Mouse (Mus musculus): Measurements from ENCODE around the gene Hapln4. TPM values are rescaled to one million over a fixed set of nuclear protein-coding genes. Genes with fewer than 3 reads are reported as not detected.
A peak's percentile ranks its signal among the peaks of the same experiment; 100 is the strongest.

Hapln4 gene
- polyA plus RNA-seq, 1 experiment = 6.0 TPM

GRCm38 (mm10) chr8:70072441-70073069, 10.7 kb upstream of the Hapln4 start, which contains the start of gene Tm6sf2:
Gene Tm6sf2 (plus strand): TSS chr8:70072924.
- Histone ChIP-seq H3ac (ENCODE audit: control insufficient read depth, insufficient read length) (no peak within 1 kb of the TSS), H3K36me3 (ENCODE audit: control insufficient read depth, insufficient read depth) (peaks cover 9% of the 10 kb centered on the region)
- TF ChIP-seq MAX (IDR thresholded peaks at IDR 0.05; ENCODE audit: low read depth) (no peak), POLR2AphosphoS2 (IDR thresholded peaks at IDR 0.05; ENCODE audit: insufficient read length, low read depth) (peak; percentile 11)

DNA sequence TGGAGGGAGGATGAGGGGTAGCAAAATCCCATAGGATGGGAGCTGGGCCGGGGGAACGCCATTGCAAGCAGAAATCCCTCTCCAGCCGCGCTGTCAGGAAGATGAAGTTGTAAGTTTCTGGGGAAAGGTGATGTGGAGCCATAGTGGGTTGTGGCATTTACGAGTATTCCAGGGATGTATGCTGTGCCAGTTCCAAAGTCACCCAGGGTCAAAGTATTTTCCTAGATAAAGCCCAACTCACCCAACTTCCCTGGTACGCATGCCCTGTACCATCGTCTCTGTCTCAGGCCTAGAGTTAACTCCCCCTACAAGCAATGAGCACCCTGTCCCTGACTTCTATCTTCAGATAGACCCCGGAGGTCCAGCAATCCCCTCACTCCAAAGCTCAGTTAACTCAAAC, 10.1 kb upstream of the Hapln4 start:
- H3K4me3 ChIP-seq = no peak overlapping the region
- TF ChIP-seq CEBPB (IDR thresholded peaks at IDR 0.05; ENCODE audit: insufficient read depth, poor library complexity, severe bottlenecking) (no peak), REST (IDR thresholded peaks at IDR 0.05; ENCODE audit: insufficient read depth, insufficient read length) (no peak), POLR2A (IDR thresholded peaks at IDR 0.05; ENCODE audit: insufficient read length, low read depth) (no peak), MYOD1 (IDR thresholded peaks at IDR 0.05; ENCODE audit: control insufficient read depth in 1 of 3, insufficient read length in 2 of 3, low read depth in 2 of 3) (no peak), MYOG (IDR thresholded peaks at IDR 0.05; ENCODE audit: control insufficient read depth in 1 of 3, insufficient read depth in 1 of 3, insufficient read length in 2 of 3, low read depth in 2 of 3) (no peak), POLR2AphosphoS2 (IDR thresholded peaks at IDR 0.05; ENCODE audit: insufficient read length, low read depth) (no peak), TCF12 (IDR thresholded peaks at IDR 0.05; ENCODE audit: insufficient read depth, poor library complexity, severe bottlenecking) (no peak), MAX (IDR thresholded peaks at IDR 0.05; ENCODE audit: low read depth) (no peak), SRF (IDR thresholded peaks at IDR 0.05; ENCODE audit: control insufficient read depth, insufficient read length, low read depth) (no peak), E2F4 (IDR thresholded peaks at IDR 0.05; ENCODE audit: insufficient read depth) (no peak), TCF3 (IDR thresholded peaks at IDR 0.05; ENCODE audit: insufficient read length, low read depth) (no peak)

More at GRCm38 (mm10) chr8:70072441-70073069, 10.7 kb upstream of the Hapln4 start, which contains the start of gene Tm6sf2:
- Histone ChIP-seq H3K79me2 (ENCODE audit: control insufficient read depth, insufficient read depth) (no peaks in the 10 kb centered on the region), H3K27me3 (ENCODE audit: control insufficient read depth, insufficient read depth, insufficient read length) (no peaks in the 10 kb centered on the region), H3K4me3 (no peak within 1 kb of the TSS), H3K4me2 (ENCODE audit: low read depth) (no peak within 1 kb of the TSS)

GRCm38 (mm10) chr8:70073682-70074081, 9.6 kb upstream of the Hapln4 start:
- H3K36me3 ChIP-seq (ENCODE audit: control insufficient read depth, insufficient read depth) = peaks cover 9% of the 10 kb centered on the region
- H3K27me3 ChIP-seq (ENCODE audit: control insufficient read depth, insufficient read depth, insufficient read length) = no peaks in the 10 kb centered on the region
- no peak overlapping the region for H3ac ChIP-seq (ENCODE audit: control insufficient read depth, insufficient read length)
- TF ChIP-seq SRF (IDR thresholded peaks at IDR 0.05; ENCODE audit: control insufficient read depth, insufficient read length, low read depth) (no peak), POLR2A (IDR thresholded peaks at IDR 0.05; ENCODE audit: insufficient read length, low read depth) (no peak), E2F4 (IDR thresholded peaks at IDR 0.05; ENCODE audit: insufficient read depth) (no peak), USF1 (IDR thresholded peaks at IDR 0.05; ENCODE audit: low read depth) (no peak)
- no peak overlapping the region for H3K4me3 ChIP-seq
- H3K4me2 ChIP-seq (ENCODE audit: low read depth) = no peak overlapping the region
- no peaks in the 10 kb centered on the region for H3K79me2 ChIP-seq (ENCODE audit: control insufficient read depth, insufficient read depth)

More for the DNA sequence above, 10.1 kb upstream of the Hapln4 start:
- no peak overlapping the region for H3ac ChIP-seq (ENCODE audit: control insufficient read depth, insufficient read length)
- peaks cover 9% of the 10 kb centered on the region for H3K36me3 ChIP-seq (ENCODE audit: control insufficient read depth, insufficient read depth)
- no peak overlapping the region for H3K4me2 ChIP-seq (ENCODE audit: low read depth)
- no peaks in the 10 kb centered on the region for H3K27me3 ChIP-seq (ENCODE audit: control insufficient read depth, insufficient read depth, insufficient read length)
- H3K79me2 ChIP-seq (ENCODE audit: control insufficient read depth, insufficient read depth) = no peaks in the 10 kb centered on the region

DNA sequence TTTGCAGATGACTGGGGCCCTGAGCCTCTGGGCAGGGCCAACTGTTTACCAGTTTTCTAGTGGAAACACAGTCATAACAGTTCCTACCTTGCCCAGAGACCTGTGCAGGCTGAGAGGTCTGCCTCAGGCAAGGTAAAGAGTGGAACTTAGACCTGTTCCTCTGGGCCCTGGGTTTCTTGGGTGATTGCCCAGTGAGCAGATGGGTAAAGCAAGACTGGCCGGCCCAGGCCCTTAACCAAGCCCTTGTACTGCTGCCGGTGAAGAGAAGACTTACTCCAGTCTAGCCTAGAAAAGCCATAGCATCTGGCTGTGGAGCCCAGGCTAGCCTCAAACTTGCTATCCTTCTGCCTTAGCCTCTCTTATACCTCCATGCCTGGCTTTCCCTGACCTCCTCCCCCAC, 1.3 kb upstream of the Hapln4 start:
- no peak overlapping the region for H3K4me2 ChIP-seq (ENCODE audit: low read depth)
- H3K4me3 ChIP-seq = no peak overlapping the region
- no peak overlapping the region for H3ac ChIP-seq (ENCODE audit: control insufficient read depth, insufficient read length)
- H3K27me3 ChIP-seq (ENCODE audit: control insufficient read depth, insufficient read depth, insufficient read length) = peaks cover 24% of the 10 kb centered on the region
- no peaks in the 10 kb centered on the region for H3K79me2 ChIP-seq (ENCODE audit: control insufficient read depth, insufficient read depth)
- H3K36me3 ChIP-seq (ENCODE audit: control insufficient read depth, insufficient read depth) = no peaks in the 10 kb centered on the region
- TF ChIP-seq CEBPB (IDR thresholded peaks at IDR 0.05; ENCODE audit: insufficient read depth, poor library complexity, severe bottlenecking) = no peak
- TF ChIP-seq SRF (IDR thresholded peaks at IDR 0.05; ENCODE audit: control insufficient read depth, insufficient read length, low read depth) = no peak
- no peak for TF ChIP-seq MYOG (IDR thresholded peaks at IDR 0.05; ENCODE audit: control insufficient read depth in 1 of 3, insufficient read depth in 1 of 3, insufficient read length in 2 of 3, low read depth in 2 of 3)
- TF ChIP-seq E2F4 (IDR thresholded peaks at IDR 0.05; ENCODE audit: insufficient read depth) = no peak
- no peak for TF ChIP-seq POLR2A (IDR thresholded peaks at IDR 0.05; ENCODE audit: insufficient read length, low read depth)
- no peak for TF ChIP-seq REST (IDR thresholded peaks at IDR 0.05; ENCODE audit: insufficient read depth, insufficient read length)
- TF ChIP-seq MYOD1 (IDR thresholded peaks at IDR 0.05; ENCODE audit: control insufficient read depth in 1 of 3, insufficient read length in 2 of 3, low read depth in 2 of 3) = no peak
- TF ChIP-seq TCF3 (IDR thresholded peaks at IDR 0.05; ENCODE audit: insufficient read length, low read depth) = no peak
- no peak for TF ChIP-seq POLR2AphosphoS2 (IDR thresholded peaks at IDR 0.05; ENCODE audit: insufficient read length, low read depth)
- TF ChIP-seq USF1 (IDR thresholded peaks at IDR 0.05; ENCODE audit: low read depth) = no peak
- no peak for TF ChIP-seq TCF12 (IDR thresholded peaks at IDR 0.05; ENCODE audit: insufficient read depth, poor library complexity, severe bottlenecking)
- TF ChIP-seq MAX (IDR thresholded peaks at IDR 0.05; ENCODE audit: low read depth) = no peak

DNA sequence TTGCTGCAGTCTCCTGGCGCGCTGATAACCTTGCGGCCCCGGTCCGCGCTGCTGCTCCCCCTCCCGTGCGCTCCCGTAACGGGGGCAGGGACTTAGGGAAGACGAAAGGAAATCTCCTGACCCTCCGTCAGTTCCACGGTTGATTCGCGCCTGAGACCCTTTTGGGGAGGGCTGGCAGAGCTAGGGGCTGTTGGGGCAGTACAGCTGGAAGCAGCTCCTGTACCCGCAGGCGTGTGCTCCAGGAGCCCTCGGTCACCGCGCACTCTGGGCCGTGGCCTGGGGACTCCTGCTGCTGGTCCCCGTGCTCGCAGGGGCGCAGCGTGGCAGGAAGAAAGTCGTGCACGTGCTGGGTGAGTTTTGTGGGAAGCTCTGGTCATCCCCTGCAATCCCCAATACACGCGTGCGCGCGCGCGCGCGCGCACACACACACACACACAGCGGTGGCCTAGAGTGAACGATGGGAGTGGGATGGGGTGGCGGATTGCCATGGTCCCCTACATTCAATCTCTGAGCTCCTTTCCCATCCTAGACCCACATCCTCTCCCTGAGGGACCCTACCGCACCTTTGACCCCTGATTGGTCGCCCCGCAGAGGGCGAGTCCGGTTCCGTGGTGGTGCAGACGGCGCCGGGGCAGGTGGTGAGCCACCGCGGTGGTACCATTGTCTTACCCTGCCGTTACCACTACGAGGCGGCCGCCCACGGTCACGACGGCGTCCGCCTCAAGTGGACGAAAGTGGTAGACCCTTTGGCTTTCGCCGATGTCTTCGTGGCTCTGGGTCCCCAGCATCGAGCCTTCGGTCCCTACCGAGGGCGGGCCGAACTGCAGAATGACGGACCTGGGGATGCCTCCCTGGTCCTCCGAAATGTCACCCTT, 1.2 kb downstream of the Hapln4 start:
- peaks cover 34% of the 10 kb centered on the region for H3K27me3 ChIP-seq (ENCODE audit: control insufficient read depth, insufficient read depth, insufficient read length)
- peak overlapping the region; percentile 28 for H3K4me3 ChIP-seq
- TF ChIP-seq POLR2A (IDR thresholded peaks at IDR 0.05; ENCODE audit: insufficient read length, low read depth) (no peak), TCF12 (IDR thresholded peaks at IDR 0.05; ENCODE audit: insufficient read depth, poor library complexity, severe bottlenecking) (no peak), CEBPB (IDR thresholded peaks at IDR 0.05; ENCODE audit: insufficient read depth, poor library complexity, severe bottlenecking) (no peak), USF1 (IDR thresholded peaks at IDR 0.05; ENCODE audit: low read depth) (no peak), TCF3 (IDR thresholded peaks at IDR 0.05; ENCODE audit: insufficient read length, low read depth) (no peak), E2F4 (IDR thresholded peaks at IDR 0.05; ENCODE audit: insufficient read depth) (no peak)
- H3K4me2 ChIP-seq (ENCODE audit: low read depth) = peak overlapping the region; percentile 74
- H3ac ChIP-seq (ENCODE audit: control insufficient read depth, insufficient read length) = no peak overlapping the region
- no peaks in the 10 kb centered on the region for H3K36me3 ChIP-seq (ENCODE audit: control insufficient read depth, insufficient read depth)
- no peaks in the 10 kb centered on the region for H3K79me2 ChIP-seq (ENCODE audit: control insufficient read depth, insufficient read depth)
